18 mouse cellular contexts compared by ENCODE assay signal in genomic region chr4:106593636-106594035, GRCm38 (mm10). TPM values are rescaled to one million over a fixed set of nuclear protein-coding genes. Genes with fewer than 3 reads are reported as not detected.
DNase-seq lines count a peak whose midpoint lies in the region; ATAC-seq and TF ChIP-seq lines count a peak whose summit lies in the region.
"Had no signal": no experiment of that assay in that cellular context is flagged by ENCODE, and none has a peak within 500 bp of the region (broad histone marks: within the 10 kb centered on the region; RNA-seq: fewer than 3 reads in every experiment).

No protein-coding gene starts in this region.

- DNase-seq in retina, embryonic 14.5 days (ENCODE audit: low spot score) = peak; percentile 20
- no peak for DNase-seq in retina, postnatal 1 day
- DNase-seq in NIH3T3 (ENCODE audit: low read depth) = peak; percentile 19
- DNase-seq in gastrocnemius, postnatal 25 days = no peak
- no peak for DNase-seq in yolk sac, embryonic 10.5 days (ENCODE audit: low spot score)
- DNase-seq: cerebellum, postnatal 36 days had no signal

- no peak overlapping the region for H3K4me3 ChIP-seq in intestine, postnatal 0 days (ENCODE audit: low read depth, low read length)
- H3K4me3 ChIP-seq in intestine, embryonic 15.5 days (replicated peaks) = no peak overlapping the region
- no peak overlapping the region for H3K4me3 ChIP-seq in small intestine, adult 2 months (ENCODE audit: low read depth, low read length)
- H3K4me3 ChIP-seq: embryonic facial prominence, embryonic 13.5 days; heart, embryonic 13.5 days; limb, embryonic 13.5 days had no signal

- 62% methylated on average over 7 of the region's 7 CpGs for WGBS in intestine, postnatal 0 days
- 63% methylated on average over 7 of the region's 7 CpGs for WGBS in intestine, embryonic 15.5 days
- 64% methylated on average over 7 of the region's 7 CpGs for WGBS in small intestine, adult 2 months

- no peaks in the 10 kb centered on the region for H3K9me3 ChIP-seq in intestine, postnatal 0 days (ENCODE audit: control insufficient read depth)
- no peaks in the 10 kb centered on the region for H3K9me3 ChIP-seq in intestine, embryonic 15.5 days
- H3K9me3 ChIP-seq: embryonic facial prominence, embryonic 13.5 days; heart, embryonic 13.5 days; limb, embryonic 13.5 days had no signal

- H3K4me1 ChIP-seq in intestine, postnatal 0 days (replicated peaks; ENCODE audit: control insufficient read depth, insufficient read depth, low read length) = no peaks in the 10 kb centered on the region
- H3K4me1 ChIP-seq in intestine, embryonic 15.5 days (replicated peaks) = no peaks in the 10 kb centered on the region
- H3K4me1 ChIP-seq in small intestine, adult 2 months (ENCODE audit: control insufficient read depth, insufficient read depth, insufficient read length, low read length) = no peaks in the 10 kb centered on the region; the same call in 1 of the 2 replicates
- H3K4me1 ChIP-seq: embryonic facial prominence, embryonic 13.5 days; heart, embryonic 13.5 days; limb, embryonic 13.5 days had no signal

- no peaks in the 10 kb centered on the region for H3K27me3 ChIP-seq in intestine, postnatal 0 days (replicated peaks; ENCODE audit: control insufficient read depth, insufficient read depth, low read length)
- no peaks in the 10 kb centered on the region for H3K27me3 ChIP-seq in intestine, embryonic 15.5 days (replicated peaks)
- H3K27me3 ChIP-seq in small intestine, adult 2 months (ENCODE audit: control insufficient read depth, insufficient read depth, low read length) = no peaks in the 10 kb centered on the region
- H3K27me3 ChIP-seq: embryonic facial prominence, embryonic 13.5 days; heart, embryonic 13.5 days; limb, embryonic 13.5 days had no signal

- H3K4me2 ChIP-seq in intestine, postnatal 0 days (replicated peaks; ENCODE audit: low read depth) = no peak overlapping the region
- H3K4me2 ChIP-seq in intestine, embryonic 15.5 days (replicated peaks) = no peak overlapping the region
- H3K4me2 ChIP-seq: embryonic facial prominence, embryonic 13.5 days; heart, embryonic 13.5 days; limb, embryonic 13.5 days had no signal

- no peak for ATAC-seq in intestine, postnatal 0 days
- no peak for ATAC-seq in intestine, embryonic 15.5 days
- ATAC-seq: activated CD4-positive, CD25-positive, alpha-beta regulatory T cell, adult 4 months; midbrain, embryonic 16.5 days had no signal

- no peak overlapping the region for H3K27ac ChIP-seq in intestine, postnatal 0 days (ENCODE audit: low read depth, low read length)
- H3K27ac ChIP-seq in intestine, embryonic 15.5 days = no peak overlapping the region
- H3K27ac ChIP-seq in small intestine, adult 2 months (ENCODE audit: insufficient read depth, low read depth, low read length) = no peak overlapping the region
- H3K27ac ChIP-seq: embryonic facial prominence, embryonic 13.5 days; heart, embryonic 13.5 days; limb, embryonic 13.5 days; macrophage had no signal

- no peak overlapping the region for H3K9ac ChIP-seq in intestine, postnatal 0 days (ENCODE audit: low read depth, low read length)
- H3K9ac ChIP-seq in intestine, embryonic 15.5 days = no peak overlapping the region
- H3K9ac ChIP-seq: embryonic facial prominence, embryonic 13.5 days; heart, embryonic 13.5 days; limb, embryonic 13.5 days had no signal

- peak; percentile 53 for TF ChIP-seq CTCF in intestine, postnatal 0 days (IDR thresholded peaks at IDR 0.05; ENCODE audit: low read depth)
- TF ChIP-seq CTCF in small intestine, adult 2 months (IDR thresholded peaks at IDR 0.05; ENCODE audit: extremely low read depth, insufficient read length, insufficient replicate concordance, low read depth, low read length) = peak; percentile 45; the same call in 1 of the 2 replicates

- no peak for TF ChIP-seq POLR2A in small intestine, adult 2 months (IDR thresholded peaks at IDR 0.05; ENCODE audit: low read depth, low read length)

- H3K36me3 ChIP-seq in intestine, postnatal 0 days (ENCODE audit: control insufficient read depth, insufficient read depth) = peaks cover 8% of the 10 kb centered on the region; the same call in 1 of the 2 replicates
- H3K36me3 ChIP-seq in intestine, embryonic 15.5 days = peaks cover 7% of the 10 kb centered on the region
- H3K36me3 ChIP-seq in small intestine, adult 2 months (ENCODE audit: control insufficient read depth, insufficient read depth, low read length) = peaks cover 5% of the 10 kb centered on the region

RNA-seq across cellular contexts. Expression of gene Lexm, which starts 23.4 kb away (rescaled TPM):
- polyA plus RNA-seq in intestine, postnatal 0 days (2015; fragmentation: Nextera tagmentation; extraction: Ambion mirVana) = not detected in 2 replicates
- polyA plus RNA-seq in intestine, embryonic 15.5 days (2015; fragmentation: Nextera tagmentation; extraction: Ambion mirVana) = not detected in 2 replicates
- not detected in 2 replicates for polyA plus RNA-seq in small intestine, adult 2 months (2012; rRNA removed)
- not detected for total RNA-seq in gastrocnemius, postnatal 25 days (2021)
- total RNA-seq: layer of hippocampus, postnatal 25 days had no signal
- polyA plus RNA-seq: activated CD4-positive, CD25-positive, alpha-beta regulatory T cell, adult 4 months; embryonic facial prominence, embryonic 13.5 days; kidney, embryonic 16.5 days; macrophage; midbrain, embryonic 16.5 days; neural tube, embryonic 14.5 days had no signal

RNA-seq across cellular contexts. Expression of gene Ttc22, which starts 28.6 kb away (rescaled TPM):
- 61.9 and 66.4 TPM in 2 replicates for polyA plus RNA-seq in intestine, postnatal 0 days (2015; fragmentation: Nextera tagmentation; extraction: Ambion mirVana)
- polyA plus RNA-seq in intestine, embryonic 15.5 days (2015; fragmentation: Nextera tagmentation; extraction: Ambion mirVana) = 8.6 and 10.1 TPM in 2 replicates
- polyA plus RNA-seq in small intestine, adult 2 months (2012; rRNA removed) = 58.0 and 112 TPM in 2 replicates
- not detected for total RNA-seq in gastrocnemius, postnatal 25 days (2021)
- polyA plus RNA-seq: activated CD4-positive, CD25-positive, alpha-beta regulatory T cell, adult 4 months; macrophage had no signal

RNA-seq across cellular contexts. Expression of gene Dhcr24, which starts 32.8 kb away (rescaled TPM):
- polyA plus RNA-seq in intestine, postnatal 0 days (2015; fragmentation: Nextera tagmentation; extraction: Ambion mirVana) = 6.5 and 7.9 TPM in 2 replicates
- polyA plus RNA-seq in intestine, embryonic 15.5 days (2015; fragmentation: Nextera tagmentation; extraction: Ambion mirVana) = 8.0 and 9.1 TPM in 2 replicates
- polyA plus RNA-seq in small intestine, adult 2 months (2012; rRNA removed) = 61.3 and 205 TPM in 2 replicates
- 1 to 10 TPM; 4.4 to 5.5 TPM for total RNA-seq in gastrocnemius, postnatal 25 days (2021)

RNA-seq across cellular contexts. Expression of gene Pars2, which starts 57.2 kb away (rescaled TPM):
- polyA plus RNA-seq in intestine, postnatal 0 days (2015; fragmentation: Nextera tagmentation; extraction: Ambion mirVana) = 6.7 TPM in 2 replicates
- polyA plus RNA-seq in intestine, embryonic 15.5 days (2015; fragmentation: Nextera tagmentation; extraction: Ambion mirVana) = 14.5 and 15.0 TPM in 2 replicates
- 5.6 and 7.5 TPM in 2 replicates for polyA plus RNA-seq in small intestine, adult 2 months (2012; rRNA removed)
- total RNA-seq in gastrocnemius, postnatal 25 days (2021) = 1 to 10 TPM; 1.7 to 1.8 TPM

Comparison
In these comparisons a context has a peak if more than half of its experiments do, and no peak if none do; other contexts are left out.
1. DNase-seq: peak in retina, embryonic 14.5 days (single experiment) and NIH3T3 (single experiment); none in retina, postnatal 1 day (single experiment), gastrocnemius, postnatal 25 days (single experiment) and yolk sac, embryonic 10.5 days (single experiment).